Mouse (Mus musculus): ENCODE data around the gene Stx3.
A peak's percentile ranks its signal among the peaks of the same experiment; 100 is the strongest.

Stx3 gene

DNA sequence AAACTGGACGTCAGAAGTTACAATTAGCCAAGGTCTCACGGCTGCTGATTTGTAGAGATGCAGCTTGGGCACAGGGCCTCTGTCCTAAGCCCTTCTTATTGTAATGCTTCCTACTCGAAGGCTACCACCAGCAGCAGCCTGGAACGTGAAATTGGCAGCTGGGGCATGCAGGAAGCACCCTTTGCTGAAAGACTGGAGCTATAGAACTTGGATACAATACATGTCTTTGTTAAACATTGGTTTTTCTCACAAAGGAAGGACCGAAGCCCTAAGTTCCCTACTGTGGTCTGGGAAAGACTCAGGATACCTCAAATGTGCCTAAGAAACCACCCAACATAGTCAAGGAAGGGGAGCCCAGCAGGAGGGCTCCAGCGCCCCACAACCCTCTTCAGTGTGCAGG, 11.4 kb downstream of the Stx3 start:
- no peak for DNase-seq (ENCODE audit: low spot score)

DNA sequence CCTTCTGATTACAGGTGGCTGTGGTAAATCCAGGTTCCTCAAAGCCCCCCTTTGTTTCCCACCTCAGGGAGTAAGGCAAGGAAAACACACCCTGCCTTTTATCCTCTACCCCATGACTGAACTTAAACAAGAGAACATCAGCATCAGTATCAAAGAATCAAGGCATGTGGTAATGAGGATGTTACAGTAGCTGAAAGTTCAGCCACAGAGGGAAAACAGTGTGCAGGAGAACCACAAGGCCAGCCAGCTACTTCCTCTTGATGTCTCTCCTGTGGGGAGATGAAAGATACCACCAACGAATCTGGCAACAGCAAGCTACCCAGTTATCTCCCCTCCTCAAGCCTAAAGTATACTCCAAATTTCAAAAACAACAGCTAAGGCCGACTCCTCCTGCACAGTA, 12.0 kb downstream of the Stx3 start:
- DNase-seq (ENCODE audit: low spot score), result no peak

DNA sequence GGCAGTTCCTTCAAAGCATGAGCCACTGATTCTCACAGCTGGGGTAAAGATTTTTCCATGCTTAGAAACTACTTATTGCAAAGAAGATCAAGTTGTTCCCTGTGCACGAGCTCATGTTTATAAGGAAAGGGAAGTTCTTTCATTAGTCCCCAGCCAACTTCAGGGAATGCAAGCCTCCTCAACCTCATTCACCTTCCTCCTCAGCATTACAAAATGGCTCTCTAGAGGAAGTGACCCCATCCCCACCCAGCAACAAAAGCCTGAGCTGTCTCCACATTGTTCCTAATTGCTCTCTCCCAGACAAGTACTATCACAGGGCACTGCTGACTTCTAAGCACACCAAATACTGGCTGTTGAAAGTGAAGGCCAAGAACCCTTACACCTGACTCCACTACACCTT, 14.8 kb downstream of the Stx3 start:
- no peak for DNase-seq (ENCODE audit: low spot score)

DNA sequence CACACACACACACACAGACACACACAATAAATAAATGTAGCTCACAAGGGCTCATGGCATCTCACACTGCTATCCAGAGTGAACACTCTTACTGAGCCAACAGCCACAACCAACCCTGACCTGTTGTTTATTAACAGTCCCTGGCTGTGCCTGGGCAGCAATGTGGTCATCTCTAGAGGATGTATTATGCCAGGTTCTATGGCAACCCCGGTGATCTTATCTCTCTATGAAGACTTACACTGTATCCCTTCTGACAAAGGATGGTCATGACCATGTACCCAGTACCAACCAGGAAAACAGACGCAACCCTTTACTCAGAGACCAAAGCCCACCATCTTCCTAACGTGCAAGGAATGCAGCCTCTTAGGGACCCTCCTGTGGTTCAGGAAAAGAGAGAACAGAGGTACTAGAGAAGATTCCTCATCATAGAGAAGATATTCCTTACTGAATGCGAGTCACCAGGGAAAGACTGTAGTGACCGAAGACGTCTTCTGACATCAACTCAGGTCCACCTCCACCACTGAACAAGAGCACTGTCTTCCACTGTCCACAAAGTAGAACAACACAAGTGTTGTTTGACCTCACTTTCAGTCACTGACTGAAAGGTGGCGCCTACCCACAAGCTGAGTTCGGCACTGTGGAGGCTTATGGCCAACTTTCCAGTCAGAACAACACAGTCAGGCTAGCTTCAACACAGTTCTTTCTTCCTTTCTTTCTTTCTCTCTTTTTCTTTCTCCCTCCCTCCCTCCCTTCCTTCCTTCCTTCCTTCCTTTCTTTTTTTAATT, 18.5 kb downstream of the Stx3 start:
- no peak for DNase-seq (ENCODE audit: low spot score)

DNA sequence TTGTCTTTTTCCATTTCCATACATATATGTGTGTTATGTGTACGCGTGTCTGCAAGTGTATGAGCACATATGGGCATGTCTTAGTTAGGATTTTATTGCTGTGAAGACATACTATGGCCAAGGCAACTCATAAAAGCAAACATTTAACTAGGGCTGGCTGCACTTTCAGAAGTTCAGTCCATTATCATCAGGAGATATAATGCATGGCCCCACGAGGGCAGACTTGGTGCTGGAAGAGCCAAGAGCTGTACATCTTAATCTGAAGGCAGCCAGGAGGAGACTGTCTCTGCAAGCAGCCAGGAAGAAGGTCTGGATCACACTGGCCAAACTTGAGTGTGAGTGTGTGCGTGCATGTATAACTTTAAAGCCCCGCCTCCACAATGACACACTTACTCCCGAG, 24.8 kb downstream of the Stx3 start:
- DNase-seq (ENCODE audit: low spot score), result no peak

DNA sequence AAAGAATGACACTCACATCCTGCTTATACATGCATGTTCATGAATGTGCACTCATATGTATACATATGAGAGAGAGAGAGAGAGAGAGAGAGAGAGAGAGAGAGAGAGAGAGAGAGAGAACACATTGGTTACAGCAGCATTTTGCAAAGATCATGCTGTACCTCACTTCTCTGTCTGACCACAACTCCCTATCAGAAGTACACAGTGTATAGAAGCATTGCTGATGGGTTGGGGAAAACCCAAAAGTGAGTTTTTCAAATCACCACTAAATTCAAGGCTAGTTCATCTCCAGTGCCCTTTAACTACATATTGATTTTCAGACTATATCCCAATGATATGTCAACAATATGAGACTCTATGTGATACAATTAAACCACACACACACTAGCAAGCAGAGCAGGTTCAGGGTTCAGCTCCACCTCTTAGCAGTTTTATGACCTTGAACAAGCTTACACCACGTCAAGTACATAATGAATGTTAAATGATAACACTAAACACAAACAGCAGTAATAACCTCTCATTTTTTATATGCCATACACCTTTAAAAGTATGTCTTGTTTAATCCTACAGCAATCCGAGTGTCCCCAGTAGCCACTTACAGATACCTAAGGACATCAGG, 25.4 kb downstream of the Stx3 start:
- DNase-seq (ENCODE audit: low spot score), result no peak

DNA sequence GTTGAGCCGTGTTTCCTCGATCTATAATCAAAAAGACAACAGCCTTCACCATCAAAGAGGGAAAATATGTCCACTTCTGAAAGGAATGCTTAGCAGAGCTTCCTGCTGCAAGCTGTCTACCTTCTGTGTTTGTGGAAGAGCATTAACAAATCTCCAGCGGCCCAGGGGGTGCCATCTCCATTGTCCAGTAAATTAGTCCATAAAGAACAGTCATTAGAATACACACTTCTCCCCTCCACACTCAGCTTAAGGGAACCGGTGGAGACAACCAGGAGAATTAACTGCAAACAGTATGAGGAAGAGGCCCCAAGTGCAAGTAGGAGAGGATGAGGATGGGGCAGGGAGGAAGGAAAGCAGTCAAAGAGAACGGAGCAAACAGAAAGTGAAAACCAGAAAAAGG, 27.4 kb downstream of the Stx3 start:
- no peak for DNase-seq (ENCODE audit: low spot score)

DNA sequence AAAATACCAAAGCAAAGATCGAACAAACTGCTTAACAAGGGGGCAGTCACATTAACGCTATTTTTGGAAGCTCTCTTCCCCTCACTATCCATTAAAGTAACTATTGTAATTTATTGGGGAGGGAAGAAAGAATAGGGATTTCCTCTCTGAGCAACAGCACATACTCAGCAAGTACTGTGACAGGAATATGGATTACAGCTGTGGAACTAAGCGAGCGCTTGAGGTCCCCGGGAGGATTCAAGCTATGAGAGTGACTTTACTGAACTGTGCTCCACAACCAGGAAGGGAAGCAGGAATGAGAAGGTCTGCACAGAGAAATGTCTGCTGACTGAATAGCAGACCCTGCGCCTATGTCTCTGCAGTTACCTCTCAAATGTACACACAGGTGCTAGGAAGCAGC, 30.3 kb downstream of the Stx3 start:
- no peak for DNase-seq (ENCODE audit: low spot score)

DNA sequence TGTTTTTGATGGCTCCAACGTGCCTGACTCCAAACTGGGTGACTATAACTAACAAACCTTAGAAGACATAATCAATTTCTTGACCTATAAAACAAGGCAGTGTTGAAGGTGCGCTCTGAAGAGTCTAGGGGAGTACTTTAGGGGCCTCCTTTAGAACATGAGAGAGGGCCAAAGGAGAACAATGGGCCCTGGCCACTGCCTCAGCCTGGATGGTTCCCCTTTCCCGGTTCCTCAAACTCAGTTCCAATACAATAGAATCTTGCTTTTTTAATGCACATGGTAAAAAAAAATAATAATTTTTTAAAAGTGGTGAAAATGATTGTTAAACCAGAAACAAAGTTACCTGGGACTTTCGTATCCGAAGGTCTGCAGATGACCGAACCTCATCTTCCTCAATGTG, 31.4 kb downstream of the Stx3 start:
- no peak for DNase-seq (ENCODE audit: low spot score)

DNA sequence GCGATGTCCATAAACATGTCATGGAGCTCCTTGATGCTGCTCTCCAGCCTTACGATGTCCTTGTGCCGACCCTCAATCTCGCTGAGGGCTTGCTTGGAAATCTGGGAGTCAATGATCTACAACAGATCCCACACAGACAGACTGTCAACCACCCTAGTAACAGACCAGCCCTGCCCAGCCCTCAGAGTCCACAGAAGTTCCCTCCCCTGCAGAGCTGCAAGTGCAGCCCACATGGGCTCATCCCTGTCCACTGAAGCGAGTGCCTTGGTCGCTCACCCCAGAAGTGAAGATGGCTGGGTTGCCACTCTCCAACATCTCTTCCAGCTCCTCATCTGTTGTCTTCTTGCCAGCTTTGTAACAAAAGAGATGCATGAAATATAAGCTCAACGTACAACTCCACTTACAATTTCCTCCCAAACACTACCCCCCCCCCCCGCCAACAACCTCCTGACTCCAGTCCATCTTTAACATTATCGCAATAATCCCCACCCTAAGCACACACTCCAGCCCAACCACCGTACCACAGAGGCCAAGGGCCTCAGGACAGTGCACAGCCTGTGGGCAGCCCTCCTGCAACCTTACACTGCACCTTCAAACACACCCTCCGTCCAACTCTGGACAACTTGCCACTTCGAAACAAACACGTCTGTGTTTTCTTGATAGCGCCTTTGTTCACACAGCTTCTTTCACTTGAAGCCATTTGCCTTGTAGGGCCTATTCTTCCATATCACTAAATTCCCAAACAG, 33.6 kb downstream of the Stx3 start:
- no peak for DNase-seq (ENCODE audit: low spot score)

DNA sequence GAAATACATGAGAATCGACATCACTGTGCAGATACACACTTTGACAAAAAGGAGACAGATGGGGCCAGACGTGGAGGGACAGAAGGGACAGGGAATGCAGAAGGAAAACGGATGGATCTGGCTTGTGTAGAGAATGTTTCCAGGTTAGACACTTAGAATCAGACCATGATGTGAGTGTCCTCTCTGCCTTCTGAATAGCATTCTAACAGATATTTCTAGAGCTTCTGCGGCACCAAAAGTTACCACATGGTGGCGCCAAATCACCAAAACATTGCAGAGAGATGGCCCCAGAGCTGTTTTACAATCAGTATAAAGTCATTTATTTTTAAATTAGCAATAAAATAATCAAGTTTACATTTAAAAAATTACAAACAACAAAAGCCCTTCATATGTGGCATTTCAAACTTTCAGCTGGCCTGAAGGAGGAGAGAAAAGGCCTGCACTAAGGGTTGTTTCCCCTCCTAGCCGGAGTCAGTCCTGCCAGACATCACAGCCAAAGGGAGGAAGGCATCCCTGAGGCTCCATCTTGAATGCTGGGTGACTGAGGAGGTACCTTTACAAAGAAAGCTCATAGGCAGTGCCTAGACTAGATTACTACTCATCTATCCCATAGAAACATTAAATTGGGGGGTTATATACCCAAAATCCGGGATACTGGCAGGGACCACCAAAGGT, 41.9 kb downstream of the Stx3 start:
- peak; percentile 48 for DNase-seq (ENCODE audit: low spot score)

DNA sequence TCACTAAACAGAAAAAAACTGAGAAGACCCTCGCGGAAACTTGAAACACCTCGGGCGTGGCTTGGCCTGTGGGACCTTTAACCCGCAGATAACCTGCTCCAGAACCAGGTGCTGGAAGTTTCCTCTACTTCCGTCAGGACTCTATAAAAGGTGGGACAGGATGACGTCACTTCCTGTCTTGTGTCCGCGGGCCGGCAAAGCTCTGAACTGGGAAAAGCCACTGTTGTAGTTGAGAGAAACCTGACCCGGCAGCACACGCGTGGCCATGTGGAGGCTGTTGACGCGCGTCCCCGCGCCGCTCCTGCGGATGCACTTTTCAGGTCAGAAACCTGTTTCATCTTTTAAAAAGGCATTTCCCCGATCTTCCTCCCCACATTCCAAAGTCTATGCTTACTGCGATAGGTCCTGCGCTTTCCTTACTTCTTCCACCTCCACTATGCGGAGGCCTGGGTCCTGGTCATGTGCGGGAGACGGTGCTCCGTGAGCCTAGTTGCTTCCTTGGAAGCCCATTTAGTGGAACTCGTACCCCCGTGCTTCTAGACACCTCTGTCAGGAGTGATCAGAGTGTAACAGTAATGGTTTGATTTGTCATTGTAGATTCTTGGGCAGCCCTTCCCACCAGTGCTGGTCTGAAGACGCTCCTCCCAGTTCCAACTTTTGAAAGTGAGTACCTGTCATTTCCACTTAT, 48.9 kb downstream of the Stx3 start, which contains the start of gene Mrpl16:
Mrpl16 (plus strand) TSS at position 187 of the 688 bp plus-strand sequence.
- peak; percentile 80 for DNase-seq (ENCODE audit: low spot score)

DNA sequence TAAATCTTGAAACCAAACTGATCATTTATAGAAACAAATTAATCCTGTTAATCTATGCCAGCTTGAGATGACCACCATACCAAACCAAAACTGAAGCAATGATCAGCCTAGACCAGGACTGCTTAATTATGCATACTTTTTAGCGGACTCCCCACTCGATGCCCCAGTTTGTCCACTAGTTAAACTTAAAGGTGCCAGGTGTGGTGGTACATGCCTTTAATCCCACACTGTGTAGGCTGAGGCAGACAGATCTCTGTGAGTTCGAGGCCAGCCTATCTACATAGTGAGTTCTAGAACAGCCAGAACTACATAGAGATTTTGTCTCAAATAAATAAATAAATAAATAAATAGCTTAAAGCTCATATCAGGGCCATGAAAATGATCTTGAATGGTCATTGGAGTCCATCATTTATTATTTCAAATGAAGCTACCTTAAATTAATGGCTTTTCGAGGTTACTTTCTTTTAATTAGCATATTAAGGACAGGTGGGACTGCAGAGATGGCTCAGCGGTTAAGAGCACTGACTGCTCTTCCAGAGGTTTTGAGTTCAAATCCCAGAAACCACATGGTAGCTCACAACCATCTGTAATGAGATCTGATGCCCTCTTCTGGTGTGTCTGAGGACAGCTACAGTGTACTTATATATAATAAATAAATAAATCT, 49.8 kb downstream of the Stx3 start:
- DNase-seq (ENCODE audit: low spot score), result no peak

DNA sequence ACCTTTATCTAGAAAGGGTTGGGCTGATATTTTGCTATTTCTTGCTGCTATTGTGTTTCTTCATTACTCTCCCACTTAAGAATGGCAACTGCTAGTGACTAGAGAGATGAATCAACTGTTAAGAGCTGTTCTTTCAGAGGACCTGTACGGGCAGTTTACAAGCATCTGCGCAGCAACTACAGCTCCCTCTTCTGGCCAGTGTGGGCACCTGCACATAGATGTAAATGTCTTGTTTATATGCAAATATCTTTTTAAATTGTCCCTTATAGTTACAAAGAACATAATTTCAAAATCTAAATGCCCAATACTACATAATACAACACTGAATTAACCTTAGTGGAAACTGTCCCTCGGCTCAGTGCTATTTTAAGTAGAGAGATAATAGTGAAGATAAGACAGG, 51.0 kb downstream of the Stx3 start:
- no peak for DNase-seq (ENCODE audit: low spot score)

DNA sequence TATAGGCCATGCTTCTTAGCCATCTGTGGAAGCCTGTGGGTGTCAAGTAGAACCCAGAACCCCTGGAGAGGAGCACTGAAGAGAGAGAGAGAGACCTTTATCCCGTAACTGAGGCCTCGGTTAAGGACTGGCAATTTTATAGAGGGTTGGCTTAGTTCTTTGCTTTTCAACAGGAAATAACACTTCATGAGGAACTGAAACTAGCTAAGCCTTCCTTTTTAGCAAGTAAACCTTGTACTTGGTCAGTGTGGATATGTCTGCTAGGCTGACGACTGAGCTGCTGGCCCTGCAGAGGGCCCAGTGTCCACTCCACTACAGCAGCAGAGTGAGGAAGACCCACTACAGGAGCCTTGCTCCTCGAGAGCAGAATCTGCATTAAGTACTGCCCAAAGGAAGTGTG, 52.8 kb downstream of the Stx3 start:
- DNase-seq (ENCODE audit: low spot score), result no peak

DNA sequence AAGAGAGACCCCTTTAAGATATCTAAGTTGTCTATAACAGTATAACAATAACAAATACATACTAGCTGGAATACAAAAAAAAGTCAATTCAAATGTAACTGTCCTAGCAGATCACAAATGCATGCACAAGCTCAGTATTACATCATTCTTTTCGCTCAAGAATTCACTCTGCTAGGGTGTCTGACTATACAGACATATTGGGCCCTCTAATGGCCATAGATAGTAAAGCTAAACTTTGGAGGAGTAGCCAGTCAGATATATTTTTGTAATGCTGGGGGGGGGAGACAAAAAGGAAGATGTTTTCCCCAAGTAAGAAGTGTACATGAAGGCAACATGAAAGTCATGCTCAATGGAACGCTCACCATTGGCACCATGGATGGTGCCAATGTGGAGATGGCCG, 54.1 kb downstream of the Stx3 start:
- no peak for DNase-seq (ENCODE audit: low spot score)

DNA sequence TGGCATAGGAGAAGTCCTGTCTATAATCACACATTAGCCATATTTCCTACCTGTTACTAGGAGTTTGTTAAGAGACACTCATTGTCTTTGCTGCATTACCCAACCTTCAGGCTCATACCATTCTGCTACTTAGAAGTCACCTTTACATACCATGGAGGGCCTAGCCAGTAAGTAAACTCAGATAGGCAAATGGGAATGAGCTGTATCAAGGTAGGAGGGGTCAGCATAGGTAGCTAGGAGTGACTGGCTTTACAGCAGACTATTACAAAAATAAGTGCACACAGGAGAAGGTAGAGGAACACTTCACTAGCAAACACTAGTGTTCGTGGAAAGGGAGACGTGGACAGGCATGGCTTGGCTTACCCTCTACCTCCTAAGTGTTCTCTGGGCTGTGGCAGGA, 71.9 kb downstream of the Stx3 start, which contains the start of gene Gif:
Gif (plus strand) TSS at position 257 of the 400 bp plus-strand sequence.
- DNase-seq (ENCODE audit: low spot score), result no peak

DNA sequence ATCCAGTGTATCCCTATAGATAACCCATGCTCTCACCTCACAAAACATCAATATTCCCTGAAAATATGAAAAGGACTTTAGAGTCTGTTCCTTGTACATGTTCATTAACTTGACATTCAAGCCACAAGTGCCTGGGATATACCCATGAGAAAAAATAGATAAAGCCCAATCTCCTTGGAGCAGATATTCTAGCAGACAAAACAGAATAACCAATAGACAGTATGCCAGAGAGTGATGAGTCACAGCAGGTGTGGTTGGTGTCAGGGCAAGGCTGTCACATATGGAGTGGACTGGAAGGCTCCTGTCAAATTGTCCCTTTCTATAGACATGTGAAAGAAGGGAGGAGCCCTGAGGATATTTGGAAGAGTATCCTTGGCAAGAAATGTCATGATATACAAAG, 73.5 kb downstream of the Stx3 start:
- DNase-seq (ENCODE audit: low spot score), result no peak

DNA sequence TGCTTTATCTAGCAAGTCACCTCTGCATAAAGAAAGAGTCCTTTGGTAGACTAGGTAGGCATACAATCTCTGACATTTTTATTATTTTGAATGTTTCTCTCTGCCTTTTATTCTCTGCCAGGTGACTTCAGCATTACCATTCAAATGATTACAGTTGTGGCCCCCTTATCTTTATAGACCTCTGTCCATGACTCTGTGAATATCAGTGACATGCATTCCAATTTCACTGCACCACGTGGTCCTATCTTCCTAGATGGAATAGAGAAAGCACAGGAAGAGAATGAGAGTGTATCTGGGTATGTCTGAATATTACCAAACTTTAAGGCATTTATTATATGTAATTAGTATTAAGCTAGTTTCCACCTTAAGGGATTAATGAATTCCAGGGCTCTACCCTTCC, 82.7 kb downstream of the Stx3 start:
- no peak for DNase-seq (ENCODE audit: low spot score)

DNA sequence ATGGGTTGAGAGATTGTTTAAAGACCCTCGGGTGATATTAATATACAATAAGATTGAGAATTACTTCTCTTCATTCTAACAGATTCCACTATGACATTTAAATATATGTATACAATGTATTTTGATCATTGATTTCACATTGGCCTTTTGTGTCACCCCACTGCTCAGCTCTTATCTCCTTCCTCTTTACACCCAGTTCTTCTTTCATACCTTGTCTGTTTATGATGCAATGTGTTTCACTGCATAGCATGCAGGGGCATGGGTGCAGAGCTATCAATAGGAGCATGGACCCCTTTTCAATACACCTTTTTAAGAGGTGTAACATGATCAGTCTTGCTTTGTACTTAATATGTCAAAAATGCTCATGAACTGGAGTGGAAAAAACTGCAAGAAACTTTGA, 88.9 kb downstream of the Stx3 start:
- no peak for DNase-seq (ENCODE audit: low spot score)

DNA sequence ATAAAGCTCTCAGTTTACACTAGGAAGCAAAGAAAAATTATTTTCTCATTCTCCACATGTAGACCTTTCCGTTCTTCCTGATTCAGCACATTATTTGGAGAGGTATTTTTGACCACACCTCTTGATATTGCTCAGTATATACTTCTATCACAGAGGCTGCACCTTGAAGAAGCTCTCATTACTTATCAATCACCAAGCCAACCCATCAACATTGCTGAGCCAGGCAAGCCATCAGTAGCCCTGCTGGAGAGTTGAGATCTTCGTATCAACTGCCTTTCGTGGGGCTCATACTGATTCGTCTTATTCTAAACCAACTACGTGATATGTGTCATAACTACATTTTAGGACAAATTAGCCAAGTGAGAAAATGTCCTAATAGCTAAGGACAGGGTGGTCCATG, 91.9 kb downstream of the Stx3 start:
- DNase-seq (ENCODE audit: low spot score), result no peak
